Comparison of ENCODE assay signal across 10 mouse cellular contexts in genomic region chr12:99306536-99307204, GRCm38 (mm10).
DNase-seq lines count a peak whose midpoint lies in the region; ATAC-seq and TF ChIP-seq lines count a peak whose summit lies in the region.
"Had no signal": no experiment of that assay in that cellular context is flagged by ENCODE, and none has a peak within 500 bp of the region (broad histone marks: within the 10 kb centered on the region; RNA-seq: fewer than 3 reads in every experiment).

No protein-coding gene starts in this region.

- no peak for ATAC-seq in liver, embryonic 11.5 days (replicated peaks; ENCODE audit: low FRiP score)
- no peak for ATAC-seq in liver, embryonic 12.5 days
- ATAC-seq in forebrain, embryonic 11.5 days (replicated peaks; ENCODE audit: low FRiP score): no peak
- ATAC-seq in midbrain, embryonic 13.5 days: no peak
- no peak for ATAC-seq in activated CD4-positive, CD25-positive, alpha-beta regulatory T cell, adult 4 months

- H3K27me3 ChIP-seq in heart, adult 2 months (ENCODE audit: control insufficient read depth, insufficient read depth, low read length): no peaks in the 10 kb centered on the region
- H3K27me3 ChIP-seq in liver, embryonic 11.5 days (replicated peaks; ENCODE audit: control insufficient read depth, insufficient read depth, low read length): no peaks in the 10 kb centered on the region
- no peaks in the 10 kb centered on the region for H3K27me3 ChIP-seq in liver, embryonic 12.5 days (replicated peaks)
- no peaks in the 10 kb centered on the region for H3K27me3 ChIP-seq in forebrain, embryonic 11.5 days (ENCODE audit: control insufficient read depth, insufficient read depth, low read length)
- no peaks in the 10 kb centered on the region for H3K27me3 ChIP-seq in midbrain, embryonic 13.5 days
- H3K27me3 ChIP-seq: liver, embryonic 13.5 days had no signal

- H3K9ac ChIP-seq in heart, adult 2 months (ENCODE audit: low read depth, low read length): no peak overlapping the region; the same call in 1 of the 2 replicates
- no peak overlapping the region for H3K9ac ChIP-seq in liver, embryonic 11.5 days (ENCODE audit: low read depth, low read length)
- no peak overlapping the region for H3K9ac ChIP-seq in liver, embryonic 12.5 days
- no peak overlapping the region; the same call in 1 of the 2 replicates for H3K9ac ChIP-seq in forebrain, embryonic 11.5 days (ENCODE audit: low read length)
- H3K9ac ChIP-seq in midbrain, embryonic 13.5 days (replicated peaks): no peak overlapping the region
- H3K9ac ChIP-seq: liver, embryonic 13.5 days had no signal

- DNase-seq in heart, adult 2 months: no peak
- no peak for DNase-seq in heart, adult 9 months (ENCODE audit: low spot score in 2 of 2)
- no peak for DNase-seq in liver, embryonic 11.5 days (ENCODE audit: low spot score)
- DNase-seq in forebrain, embryonic 11.5 days (ENCODE audit: low spot score): no peak
- DNase-seq in thymus, postnatal 4 days: no peak
- DNase-seq: kidney, adult 9 months; liver, embryonic 13.5 days had no signal

- no peak for TF ChIP-seq CTCF in heart, adult 2 months (IDR thresholded peaks at IDR 0.05)

- peaks cover 13% of the 10 kb centered on the region for H3K4me1 ChIP-seq in heart, adult 2 months (ENCODE audit: control insufficient read depth, insufficient read depth, low read length)
- H3K4me1 ChIP-seq in liver, embryonic 11.5 days (replicated peaks; ENCODE audit: control insufficient read depth, insufficient read depth, low read length): peaks cover 13% of the 10 kb centered on the region
- peaks cover 26% of the 10 kb centered on the region for H3K4me1 ChIP-seq in liver, embryonic 12.5 days
- peaks cover 7% of the 10 kb centered on the region for H3K4me1 ChIP-seq in forebrain, embryonic 11.5 days (replicated peaks; ENCODE audit: control insufficient read depth, insufficient read depth, low read length)
- H3K4me1 ChIP-seq in midbrain, embryonic 13.5 days (replicated peaks): peaks cover 89% of the 10 kb centered on the region

- intact Hi-C loops in heart, adult 2 months (cut with DNase I): no loop called here

- H3K4me2 ChIP-seq in liver, embryonic 11.5 days: no peak overlapping the region
- no peak overlapping the region for H3K4me2 ChIP-seq in liver, embryonic 12.5 days
- no peak overlapping the region for H3K4me2 ChIP-seq in forebrain, embryonic 11.5 days (ENCODE audit: low read depth, low read length, severe bottlenecking)
- H3K4me2 ChIP-seq in midbrain, embryonic 13.5 days (replicated peaks): no peak overlapping the region
- H3K4me2 ChIP-seq: liver, embryonic 13.5 days had no signal

- no peak overlapping the region; the same call in 1 of the 2 replicates for H3K4me3 ChIP-seq in heart, adult 2 months
- no peak overlapping the region for H3K4me3 ChIP-seq in liver, embryonic 11.5 days (ENCODE audit: low read depth, low read length)
- no peak overlapping the region for H3K4me3 ChIP-seq in liver, embryonic 12.5 days
- H3K4me3 ChIP-seq in forebrain, embryonic 11.5 days (ENCODE audit: low read depth, low read length): no peak overlapping the region
- no peak overlapping the region for H3K4me3 ChIP-seq in midbrain, embryonic 13.5 days (replicated peaks)
- H3K4me3 ChIP-seq: liver, embryonic 13.5 days had no signal

- no peak for TF ChIP-seq EP300 in heart, adult 2 months (IDR thresholded peaks at IDR 0.05; ENCODE audit: insufficient read depth, low read depth, low read length)

- 31% methylated on average over 6 of the region's 6 CpGs for WGBS in heart, adult 2 months
- 54% methylated on average over 6 of the region's 6 CpGs for WGBS in liver, embryonic 11.5 days
- WGBS in liver, embryonic 12.5 days (ENCODE audit: insufficient replicate concordance): 50% methylated on average over 6 of the region's 6 CpGs
- 71% methylated on average over 6 of the region's 6 CpGs for WGBS in forebrain, embryonic 11.5 days
- WGBS in midbrain, embryonic 13.5 days: 50% methylated on average over 6 of the region's 6 CpGs

- no peak for TF ChIP-seq POLR2A in heart, adult 2 months (IDR thresholded peaks at IDR 0.05; ENCODE audit: insufficient read depth, low read depth, low read length)

- peaks cover 4% of the 10 kb centered on the region for H3K79me2 ChIP-seq in heart, adult 2 months (replicated peaks; ENCODE audit: control insufficient read depth, insufficient read depth, low read length)

- H3K36me3 ChIP-seq in heart, adult 2 months (ENCODE audit: control insufficient read depth, insufficient read depth, low read length): peaks cover 4% of the 10 kb centered on the region; the same call in 1 of the 2 replicates
- H3K36me3 ChIP-seq in liver, embryonic 11.5 days (ENCODE audit: control insufficient read depth, insufficient read depth, low read length): no peaks in the 10 kb centered on the region
- no peaks in the 10 kb centered on the region for H3K36me3 ChIP-seq in liver, embryonic 12.5 days
- H3K36me3 ChIP-seq in forebrain, embryonic 11.5 days (ENCODE audit: control insufficient read depth, insufficient read depth, low read length): no peaks in the 10 kb centered on the region
- H3K36me3 ChIP-seq in midbrain, embryonic 13.5 days: no peaks in the 10 kb centered on the region; the same call in 1 of the 2 replicates
- H3K36me3 ChIP-seq: liver, embryonic 13.5 days had no signal

- no peaks in the 10 kb centered on the region for H3K9me3 ChIP-seq in liver, embryonic 11.5 days (ENCODE audit: control insufficient read depth, low read length)
- no peaks in the 10 kb centered on the region for H3K9me3 ChIP-seq in liver, embryonic 12.5 days (replicated peaks)
- H3K9me3 ChIP-seq in forebrain, embryonic 11.5 days (ENCODE audit: control insufficient read depth, low read length): no peaks in the 10 kb centered on the region
- no peaks in the 10 kb centered on the region for H3K9me3 ChIP-seq in midbrain, embryonic 13.5 days
- H3K9me3 ChIP-seq: liver, embryonic 13.5 days had no signal

- peak overlapping the region; percentile 39 for H3K27ac ChIP-seq in heart, adult 2 months
- H3K27ac ChIP-seq in liver, embryonic 11.5 days (ENCODE audit: low read depth, low read length): peak overlapping the region; percentile 25; the same call in 1 of the 2 replicates
- H3K27ac ChIP-seq in liver, embryonic 12.5 days: no peak overlapping the region
- peak overlapping the region; percentile 32; the same call in 1 of the 2 replicates for H3K27ac ChIP-seq in forebrain, embryonic 11.5 days (ENCODE audit: low read depth, low read length)
- H3K27ac ChIP-seq in midbrain, embryonic 13.5 days: peak overlapping the region; percentile 57
- H3K27ac ChIP-seq: liver, embryonic 13.5 days had no signal
